Mouse (Mus musculus) testis, adult 2 months (tissue): ENCODE data around the gene Bdh1.

ENCODE experiments used
- CTCF ChIP-seq: fragments of 200-500 bp; IDR thresholded peaks from 2 replicates; pipeline ENCODE4 v1.5.1; 2012; ENCODE audit warnings: low read depth, mild to moderate bottlenecking, inconsistent platforms, low read length, moderate library complexity; ENCODE audit not compliant: control insufficient read depth, insufficient read depth, insufficient replicate concordance
- POLR2A ChIP-seq: fragments of 200-500 bp; IDR thresholded peaks from 2 replicates; pipeline ENCODE4 v1.6.1; 2012; ENCODE audit warnings: low read depth, mild to moderate bottlenecking, inconsistent platforms, low read length, moderate library complexity; ENCODE audit not compliant: control insufficient read depth

DNA sequence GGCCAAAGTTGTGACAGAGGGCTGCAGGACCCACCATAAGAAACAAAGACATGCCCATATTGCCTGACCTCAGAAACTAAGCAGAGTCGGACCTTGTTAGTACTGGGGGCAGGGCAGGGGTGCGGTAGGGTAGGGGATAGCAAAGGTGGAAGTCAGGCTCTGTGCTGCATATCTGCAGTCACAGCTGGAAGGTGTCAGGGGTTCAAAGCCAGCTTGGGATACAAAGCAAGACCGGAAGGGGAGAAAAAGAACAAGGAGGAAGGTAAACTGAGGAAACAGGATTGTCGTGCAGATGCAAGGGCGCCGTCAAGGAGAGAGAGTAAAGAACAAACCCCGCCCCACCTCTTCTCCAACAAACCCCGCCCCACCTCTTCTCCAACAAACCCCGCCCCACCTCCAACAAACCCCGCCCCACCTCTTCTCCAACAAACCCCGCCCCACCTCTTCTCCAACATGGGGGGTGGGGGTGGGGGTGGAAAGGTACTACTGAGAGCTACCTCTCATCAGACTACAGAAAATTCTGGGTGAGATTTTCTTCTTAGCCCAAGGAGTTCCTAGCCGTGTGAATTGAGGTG, 40.1 kb downstream of the Bdh1 start:
- TF ChIP-seq POLR2A = no peak
- no peak for TF ChIP-seq CTCF
